Mouse (Mus musculus): ENCODE measurements around the gene Nab1. TPM values are rescaled to one million over a fixed set of nuclear protein-coding genes. Genes with fewer than 3 reads are reported as not detected.
A peak's percentile ranks its signal among the peaks of the same experiment; 100 is the strongest.

Nab1 gene
- total and polyA plus RNA-seq, 3 experiments = 26.7 to 40.3 TPM; not detected in 1

- Histone ChIP-seq H3K27ac (ENCODE audit: control insufficient read depth, low read depth, low read length) (no peak overlapping the region), H3K4me1 (ENCODE audit: control insufficient read depth in 1 of 2, insufficient read depth in 2 of 2, low read length in 2 of 2) (peaks cover 0 to 14% of the 10 kb centered on the region in 2 experiments), H3K27me3 (ENCODE audit: control insufficient read depth in 1 of 2, insufficient read depth in 2 of 2, low read length in 2 of 2) (no peaks in the 10 kb centered on the region), H3K79me2 (ENCODE audit: control insufficient read depth, insufficient read depth, low read length, poor library complexity) (no peaks in the 10 kb centered on the region), H3K9ac (ENCODE audit: control insufficient read depth, low read depth, low read length, poor library complexity, severe bottlenecking) (no peak overlapping the region), H3K36me3 (ENCODE audit: control insufficient read depth in 1 of 2, insufficient read depth in 2 of 2, low read length in 2 of 2) (peaks cover 3 to 16% of the 10 kb centered on the region in 2 experiments), H3K4me3 (ENCODE audit: control insufficient read depth in 1 of 2, insufficient read depth in 1 of 2, low read depth in 2 of 2, low read length in 2 of 2) (no peak overlapping the region), H3K9me3 (replicated peaks; ENCODE audit: insufficient read depth, low read length) (no peaks in the 10 kb centered on the region)
- peak; percentile 26 for DNase-seq (ENCODE audit: low read depth, low spot score)
- TF ChIP-seq RAD21 (IDR thresholded peaks at IDR 0.05; ENCODE audit: low read depth, low read length) (no peak), GATA1 (IDR thresholded peaks at IDR 0.05; ENCODE audit: low read depth, low read length) (peak; percentile 61), GABPA (IDR thresholded peaks at IDR 0.05; ENCODE audit: low read depth, low read length) (no peak), EP300 (IDR thresholded peaks at IDR 0.05; ENCODE audit: low read depth in 1 of 2, low read length in 2 of 2) (peak; percentile 28 to 37; a peak in 2 of 4 replicates), ETS1 (IDR thresholded peaks at IDR 0.05; ENCODE audit: low read depth, low read length) (peak; percentile 45; the same call in 1 of the 2 replicates), USF2 (IDR thresholded peaks at IDR 0.05; ENCODE audit: borderline replicate concordance in 1 of 2, insufficient read depth in 1 of 2, low read depth in 1 of 2, low read length in 2 of 2) (no peak), MAX (IDR thresholded peaks at IDR 0.05; ENCODE audit: low read length) (no peak), TCF12 (IDR thresholded peaks at IDR 0.05; ENCODE audit: low read depth, low read length) (peak; percentile 48; the same call in 1 of the 2 replicates), E2F4 (IDR thresholded peaks at IDR 0.05; ENCODE audit: borderline replicate concordance, low read depth, low read length) (no peak)
These were observed 33.9 kb downstream of the Nab1 start for GRCm38 (mm10) chr1:52466518-52467120.

DNA sequence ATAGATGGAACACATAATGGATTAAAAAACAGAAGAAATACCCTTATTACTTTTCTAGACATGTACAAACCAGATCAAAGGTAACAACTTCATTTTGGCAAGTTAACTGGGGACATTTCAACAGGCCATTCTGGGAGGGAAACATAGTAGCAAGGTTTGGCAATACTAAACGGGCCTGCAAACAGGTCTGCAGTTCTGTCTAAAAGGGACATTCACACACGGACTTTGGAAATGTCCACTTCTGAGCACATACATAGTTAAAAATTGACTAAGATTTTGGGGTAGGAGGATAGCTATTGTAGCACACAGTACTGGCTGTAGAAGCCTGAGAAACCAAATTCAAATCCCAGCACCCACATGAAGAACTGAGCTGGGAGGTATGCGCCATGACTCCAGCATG lies 34.6 kb downstream of the Nab1 start:
- no peak for DNase-seq (ENCODE audit: low read depth, low spot score)
- peaks cover 0 to 14% of the 10 kb centered on the region in 2 experiments for H3K4me1 ChIP-seq (ENCODE audit: control insufficient read depth in 1 of 2, insufficient read depth in 2 of 2, low read length in 2 of 2)
- no peak overlapping the region for H3K27ac ChIP-seq (ENCODE audit: control insufficient read depth, low read depth, low read length)
- peaks cover 3 to 16% of the 10 kb centered on the region in 2 experiments for H3K36me3 ChIP-seq (ENCODE audit: control insufficient read depth in 1 of 2, insufficient read depth in 2 of 2, low read length in 2 of 2)
- no peaks in the 10 kb centered on the region for H3K9me3 ChIP-seq (replicated peaks; ENCODE audit: insufficient read depth, low read length)
- TF ChIP-seq ZMIZ1 (IDR thresholded peaks at IDR 0.05; ENCODE audit: low read depth, low read length) (no peak), ZC3H11A (IDR thresholded peaks at IDR 0.05; ENCODE audit: low read depth, low read length) (no peak), HCFC1 (IDR thresholded peaks at IDR 0.05; ENCODE audit: low read depth, low read length) (no peak), MAX (IDR thresholded peaks at IDR 0.05; ENCODE audit: low read length) (no peak), UBTF (IDR thresholded peaks at IDR 0.05; ENCODE audit: borderline replicate concordance, insufficient read depth, low read depth, low read length) (no peak), POLR2A (IDR thresholded peaks at IDR 0.05; ENCODE audit: control insufficient read depth in 1 of 2, insufficient read depth in 1 of 2, low read depth in 1 of 2, low read length in 2 of 2, poor library complexity in 1 of 2) (no peak), NRF1 (IDR thresholded peaks at IDR 0.05; ENCODE audit: insufficient read depth, low read depth, low read length, poor library complexity, severe bottlenecking) (no peak), TCF12 (IDR thresholded peaks at IDR 0.05; ENCODE audit: low read depth, low read length) (no peak), CHD2 (IDR thresholded peaks at IDR 0.05; ENCODE audit: low read length) (no peak), POLR2AphosphoS5 (IDR thresholded peaks at IDR 0.05; ENCODE audit: borderline replicate concordance, low read depth, low read length) (no peak), BHLHE40 (IDR thresholded peaks at IDR 0.05; ENCODE audit: borderline replicate concordance, low read depth, low read length) (no peak), GATA1 (IDR thresholded peaks at IDR 0.05; ENCODE audit: low read depth, low read length) (no peak), EP300 (IDR thresholded peaks at IDR 0.05; ENCODE audit: low read depth in 1 of 2, low read length in 2 of 2) (no peak), NELFE (IDR thresholded peaks at IDR 0.05; ENCODE audit: low read depth, low read length) (no peak), ZNF384 (IDR thresholded peaks at IDR 0.05; ENCODE audit: low read depth, low read length) (no peak), ZKSCAN1 (IDR thresholded peaks at IDR 0.05; ENCODE audit: low read depth, low read length) (no peak)
- H3K4me3 ChIP-seq (ENCODE audit: control insufficient read depth in 1 of 2, insufficient read depth in 1 of 2, low read depth in 2 of 2, low read length in 2 of 2) = no peak overlapping the region
- H3K9ac ChIP-seq (ENCODE audit: control insufficient read depth, low read depth, low read length, poor library complexity, severe bottlenecking) = no peak overlapping the region
- H3K27me3 ChIP-seq (ENCODE audit: control insufficient read depth in 1 of 2, insufficient read depth in 2 of 2, low read length in 2 of 2) = no peaks in the 10 kb centered on the region
- H3K79me2 ChIP-seq (ENCODE audit: control insufficient read depth, insufficient read depth, low read length, poor library complexity) = no peaks in the 10 kb centered on the region

Measured in MEL (cell line).